Mouse (Mus musculus): ENCODE measurements around the gene Sfpq. TPM values are rescaled to one million over a fixed set of nuclear protein-coding genes. Genes with fewer than 3 reads are reported as not detected.
"Not testable (repeated sequence)": the region's sequence is repeated elsewhere in the genome, so short reads cannot be mapped to it uniquely, and the experiment has no call there.

Sfpq gene
- polyA plus RNA-seq, 1 experiment from 2014 or later, result 98.1 TPM

- Histone ChIP-seq H3K4me3 (replicated peaks; ENCODE audit: low read depth, low read length) (peak overlapping the region; percentile 18), H3K27me3 (ENCODE audit: insufficient read depth, low read length) (no peaks in the 10 kb centered on the region), H3K4me1 (replicated peaks; ENCODE audit: insufficient read depth, low read length) (0 out of 2 replicates have a peak, but pooled peaks cover 3% of the 10 kb centered on the region), H3K4me2 (ENCODE audit: low read length) (peak overlapping the region; percentile 56), H3K36me3 (ENCODE audit: insufficient read depth, low read length) (no peaks in the 10 kb centered on the region), H3K9me3 (replicated peaks; ENCODE audit: low read length) (no peaks in the 10 kb centered on the region), H3K9ac (ENCODE audit: low read depth, low read length) (peak overlapping the region; percentile 32; the same call in 1 of the 2 replicates), H3K27ac (no peak overlapping the region)
- DNase-seq (ENCODE audit: low spot score) (peak; percentile 71), ATAC-seq (replicated peaks; ENCODE audit: low FRiP score, low read depth) (no peak)
- TF ChIP-seq CTCF (IDR thresholded peaks at IDR 0.05; ENCODE audit: low read depth), result no peak
- WGBS, result 18% methylated on average over 25 of the region's 25 CpGs
Measured at GRCm38 (mm10) chr4:127005113-127005936, 15.8 kb upstream of the Sfpq start.

- not testable (repeated sequence) for H3K27me3 ChIP-seq (ENCODE audit: insufficient read depth, low read length); H3K9me3 ChIP-seq (replicated peaks; ENCODE audit: low read length); H3K36me3 ChIP-seq (ENCODE audit: insufficient read depth, low read length); H3K9ac ChIP-seq (ENCODE audit: low read depth, low read length); H3K4me1 ChIP-seq (replicated peaks; ENCODE audit: insufficient read depth, low read length)
- DNase-seq (ENCODE audit: low spot score) (peak; percentile 95), ATAC-seq (replicated peaks; ENCODE audit: low FRiP score, low read depth) (peak; percentile 96)
- TF ChIP-seq CTCF (IDR thresholded peaks at IDR 0.05; ENCODE audit: low read depth), result peak; percentile 91
- peak overlapping the region; percentile 73 for H3K27ac ChIP-seq
- peak overlapping the region; percentile 35; the same call in 1 of the 2 replicates for H3K4me2 ChIP-seq (ENCODE audit: low read length)
- 9% methylated on average over 14 of the region's 26 CpGs for WGBS
- 0 out of 2 replicates have a peak overlapping the region, but pooled peaks have one; percentile 18 for H3K4me3 ChIP-seq (replicated peaks; ENCODE audit: low read depth, low read length)
Measured at GRCm38 (mm10) chr4:127015294-127015993, 5.7 kb upstream of the Sfpq start.

GRCm38 (mm10) chr4:127016366-127016765 is 4.8 kb upstream of the Sfpq start:
- no peaks in the 10 kb centered on the region for H3K9me3 ChIP-seq (replicated peaks; ENCODE audit: low read length)
- no peak for ATAC-seq (replicated peaks; ENCODE audit: low FRiP score, low read depth)
- H3K4me2 ChIP-seq (ENCODE audit: low read length), result no peak overlapping the region
- H3K4me1 ChIP-seq (replicated peaks; ENCODE audit: insufficient read depth, low read length), result no peaks in the 10 kb centered on the region
- WGBS, result 77% methylated on average over 4 of the region's 4 CpGs
- no peak for TF ChIP-seq CTCF (IDR thresholded peaks at IDR 0.05; ENCODE audit: low read depth)
- no peak overlapping the region for H3K9ac ChIP-seq (ENCODE audit: low read depth, low read length)
- H3K27me3 ChIP-seq (ENCODE audit: insufficient read depth, low read length), result no peaks in the 10 kb centered on the region
- no peak for DNase-seq (ENCODE audit: low spot score)
- H3K4me3 ChIP-seq (replicated peaks; ENCODE audit: low read depth, low read length), result no peak overlapping the region
- no peak overlapping the region for H3K27ac ChIP-seq
- no peaks in the 10 kb centered on the region for H3K36me3 ChIP-seq (ENCODE audit: insufficient read depth, low read length)

- Histone ChIP-seq H3K4me2 (ENCODE audit: low read length) (peak overlapping the region; percentile 48), H3K4me1 (replicated peaks; ENCODE audit: insufficient read depth, low read length) (peaks cover 9% of the 10 kb centered on the region; the same call in 1 of the 2 replicates), H3K9ac (ENCODE audit: low read depth, low read length) (no peak overlapping the region), H3K36me3 (ENCODE audit: insufficient read depth, low read length) (peaks cover 16% of the 10 kb centered on the region; the same call in 1 of the 2 replicates), H3K9me3 (replicated peaks; ENCODE audit: low read length) (no peaks in the 10 kb centered on the region), H3K27me3 (ENCODE audit: insufficient read depth, low read length) (no peaks in the 10 kb centered on the region), H3K4me3 (replicated peaks; ENCODE audit: low read depth, low read length) (peak overlapping the region; percentile 99), H3K27ac (no peak overlapping the region)
- DNase-seq (ENCODE audit: low spot score), result no peak
- TF ChIP-seq CTCF (IDR thresholded peaks at IDR 0.05; ENCODE audit: low read depth), result no peak
- 11% methylated on average over 13 of the region's 13 CpGs for WGBS
- no peak for ATAC-seq (replicated peaks; ENCODE audit: low FRiP score, low read depth)
Measured at GRCm38 (mm10) chr4:127020411-127021150, 543 bp upstream of the Sfpq start.

- ATAC-seq (replicated peaks; ENCODE audit: low FRiP score, low read depth), result peak; percentile 82
- H3K9me3 ChIP-seq (replicated peaks; ENCODE audit: low read length), result no peaks in the 10 kb centered on the region
Measured at GRCm38 (mm10) chr4:127021989-127022626, 984 bp downstream of the Sfpq start.

More at GRCm38 (mm10) chr4:127021989-127022626, 984 bp downstream of the Sfpq start:
- Histone ChIP-seq H3K27me3 (ENCODE audit: insufficient read depth, low read length) (no peaks in the 10 kb centered on the region), H3K4me3 (replicated peaks; ENCODE audit: low read depth, low read length) (peak overlapping the region; percentile 99), H3K27ac (peak overlapping the region; percentile 98), H3K4me2 (ENCODE audit: low read length) (peak overlapping the region; percentile 78), H3K36me3 (ENCODE audit: insufficient read depth, low read length) (peaks cover 29% of the 10 kb centered on the region), H3K9ac (ENCODE audit: low read depth, low read length) (peak overlapping the region; percentile 100), H3K4me1 (replicated peaks; ENCODE audit: insufficient read depth, low read length) (peaks cover 9% of the 10 kb centered on the region; the same call in 1 of the 2 replicates)
- DNase-seq (ENCODE audit: low spot score), result peak; percentile 95
- WGBS, result under 1% methylated on average over 43 of the region's 53 CpGs
- peak; percentile 48; the same call in 1 of the 2 replicates for TF ChIP-seq CTCF (IDR thresholded peaks at IDR 0.05; ENCODE audit: low read depth)

Data from kidney, postnatal 0 days (tissue).